Mouse (Mus musculus) heart, adult 2 months (tissue): ENCODE results near the gene Ptprn. TPM values are rescaled to one million over a fixed set of nuclear protein-coding genes. Genes with fewer than 3 reads are reported as not detected.

Experiments
- DNase-seq, 2 experiments: peaks; one replicate each; pipeline ENCODE4 v3.0.0; 2021
- H3K27ac ChIP-seq: fragments of 200-600 bp; 2 replicates; pipeline ENCODE4 v1.8.1; 2022
- H3K27me3 ChIP-seq: fragments of 200-500 bp; 2 replicates; pipeline ENCODE4 v1.6.1; 2012; ENCODE audit warnings: mild to moderate bottlenecking, low read length, inconsistent platforms, mixed read lengths; ENCODE audit not compliant: control insufficient read depth, insufficient read depth
- H3K36me3 ChIP-seq: fragments of 200-500 bp; 2 replicates; pipeline ENCODE4 v1.6.1; 2012; ENCODE audit warnings: low read length, inconsistent platforms; ENCODE audit not compliant: control insufficient read depth, insufficient read depth
- H3K4me1 ChIP-seq: fragments of 200-500 bp; 2 replicates; pipeline ENCODE4 v1.6.1; 2011; ENCODE audit warnings: low read length; ENCODE audit not compliant: control insufficient read depth, insufficient read depth
- H3K4me3 ChIP-seq: fragments of 200-600 bp; 2 replicates; pipeline ENCODE4 v1.8.1; 2022
- H3K79me2 ChIP-seq: fragments of 200-500 bp; replicated peaks from 2 replicates; pipeline ENCODE4 v1.6.1; 2012; ENCODE audit warnings: mild to moderate bottlenecking, inconsistent platforms, low read length, moderate library complexity, mixed read lengths; ENCODE audit not compliant: control insufficient read depth, insufficient read depth
- H3K9ac ChIP-seq: fragments of 200-500 bp; 2 replicates; pipeline ENCODE4 v1.6.1; 2012; ENCODE audit warnings: low read depth, mild to moderate bottlenecking, control low read depth, inconsistent platforms, low read length, mixed read lengths
- CTCF ChIP-seq: fragments of 200-600 bp; IDR thresholded peaks from 2 replicates; pipeline ENCODE4 v1.8.1; 2022; ENCODE audit warnings: antibody characterized with exemption, mild to moderate bottlenecking, moderate library complexity
- EP300 ChIP-seq: fragments of 200-500 bp; IDR thresholded peaks from 2 replicates; pipeline ENCODE4 v1.6.1; 2011; ENCODE audit warnings: low read depth, low read length, control low read depth; ENCODE audit not compliant: insufficient read depth
- POLR2A ChIP-seq: fragments of 200-500 bp; IDR thresholded peaks from 2 replicates; pipeline ENCODE4 v1.6.1; 2011; ENCODE audit warnings: mild to moderate bottlenecking, low read depth, low read length, control low read depth; ENCODE audit not compliant: insufficient read depth
- WGBS: fragments of 180-500 bp; shearing (Covaris S2); methylation state at CpG from one replicate; pipeline ENCODE4 v1.1.7; 2018; 5-methylcytosine and 5-hydroxymethylcytosine counted together
- intact Hi-C: fragments of 180-260 bp; cut with DNase I; formaldehyde crosslinking; loops from one replicate; pipeline ENCODE4 v1.15.1; 2025
- polyA plus RNA-seq: library from polyadenylated mRNA; depleted of rRNA; stranded (reverse); fragments of >200 nt; gene quantifications from 2 replicates; pipeline ENCODE4 v1.2.3, GENCODE M21; 2012
- total RNA-seq, 2 experiments: library from RNA; stranded (reverse); gene quantifications; 2 replicates each; pipeline ENCODE4 v1.2.3; 2021

The Ptprn gene
- total and polyA plus RNA-seq, 3 experiments, result 1.1 to 3.2 (median 1.8) TPM

GRCm38 (mm10) chr1:75292476-75293330 is 28.4 kb upstream of the Ptprn start:
- intact Hi-C loops, result no loop called here
- H3K27me3 ChIP-seq, result no peaks in the 10 kb centered on the region

GRCm38 (mm10) chr1:75291321-75291720 is 27.0 kb upstream of the Ptprn start:
- no peak overlapping the region for H3K27ac ChIP-seq
- WGBS, result 76% methylated on average over 8 of the region's 8 CpGs
- no peak overlapping the region for H3K9ac ChIP-seq
- H3K79me2 ChIP-seq, result no peaks in the 10 kb centered on the region
- H3K4me1 ChIP-seq, result peaks cover 2% of the 10 kb centered on the region; the same call in 1 of the 2 replicates
- H3K27me3 ChIP-seq, result no peaks in the 10 kb centered on the region
- H3K36me3 ChIP-seq, result no peaks in the 10 kb centered on the region
- H3K4me3 ChIP-seq, result no peak overlapping the region
- intact Hi-C loops, result no loop called here
- DNase-seq, result no peak
- no peak for TF ChIP-seq EP300
- TF ChIP-seq CTCF, result no peak
- no peak for TF ChIP-seq POLR2A

More at GRCm38 (mm10) chr1:75292476-75293330, 28.4 kb upstream of the Ptprn start:
- 25% methylated on average over 12 of the region's 12 CpGs for WGBS
- DNase-seq, result peak; percentile 9 to 29
- TF ChIP-seq EP300, result no peak
- no peak for TF ChIP-seq POLR2A
- TF ChIP-seq CTCF, result no peak
- no peaks in the 10 kb centered on the region for H3K36me3 ChIP-seq
- H3K4me3 ChIP-seq, result no peak overlapping the region
- H3K27ac ChIP-seq, result no peak overlapping the region
- H3K9ac ChIP-seq, result no peak overlapping the region
- no peaks in the 10 kb centered on the region for H3K79me2 ChIP-seq
- peaks cover 2% of the 10 kb centered on the region; the same call in 1 of the 2 replicates for H3K4me1 ChIP-seq

- H3K9ac ChIP-seq, result no peak overlapping the region
- DNase-seq, result no peak
- H3K79me2 ChIP-seq, result no peaks in the 10 kb centered on the region
- intact Hi-C loops, result no loop called here
- no peaks in the 10 kb centered on the region for H3K36me3 ChIP-seq
- TF ChIP-seq EP300, result no peak
- peak; percentile 70 for TF ChIP-seq CTCF
- no peak overlapping the region for H3K27ac ChIP-seq
- peaks cover 2% of the 10 kb centered on the region; the same call in 1 of the 2 replicates for H3K4me1 ChIP-seq
- H3K27me3 ChIP-seq, result no peaks in the 10 kb centered on the region
- H3K4me3 ChIP-seq, result no peak overlapping the region
These were observed 26.3 kb upstream of the Ptprn start for GRCm38 (mm10) chr1:75290582-75290981.

GRCm38 (mm10) chr1:75289888-75290431 is 25.7 kb upstream of the Ptprn start:
- no peak for DNase-seq
- no peak overlapping the region for H3K4me3 ChIP-seq
- H3K36me3 ChIP-seq, result no peaks in the 10 kb centered on the region
- no peak for TF ChIP-seq EP300
- no peak for TF ChIP-seq CTCF
- TF ChIP-seq POLR2A, result no peak
- H3K27ac ChIP-seq, result no peak overlapping the region
- 64% methylated on average over 8 of the region's 8 CpGs for WGBS
- peaks cover 2% of the 10 kb centered on the region; the same call in 1 of the 2 replicates for H3K4me1 ChIP-seq
- no peaks in the 10 kb centered on the region for H3K79me2 ChIP-seq
- intact Hi-C loops, result no loop called here
- H3K27me3 ChIP-seq, result no peaks in the 10 kb centered on the region
- no peak overlapping the region for H3K9ac ChIP-seq

- Histone ChIP-seq H3K9ac (no peak overlapping the region), H3K79me2 (no peaks in the 10 kb centered on the region), H3K4me1 (peaks cover 2% of the 10 kb centered on the region; the same call in 1 of the 2 replicates), H3K27me3 (no peaks in the 10 kb centered on the region), H3K4me3 (no peak overlapping the region), H3K36me3 (no peaks in the 10 kb centered on the region), H3K27ac (no peak overlapping the region)
- 17% methylated on average over 7 of the region's 7 CpGs for WGBS
- TF ChIP-seq CTCF (no peak), POLR2A (no peak), EP300 (no peak)
- peak; percentile 30 to 40 for DNase-seq
- intact Hi-C loops, result no loop called here
These were observed 25.1 kb upstream of the Ptprn start for GRCm38 (mm10) chr1:75289376-75289775.

GRCm38 (mm10) chr1:75284911-75285310 is 20.6 kb upstream of the Ptprn start:
- TF ChIP-seq CTCF, result no peak
- TF ChIP-seq POLR2A, result no peak
- TF ChIP-seq EP300, result no peak
- intact Hi-C loops, result no loop called here
- no peak for DNase-seq
- no peaks in the 10 kb centered on the region for H3K36me3 ChIP-seq
- no peaks in the 10 kb centered on the region for H3K27me3 ChIP-seq
- no peak overlapping the region for H3K9ac ChIP-seq
- H3K27ac ChIP-seq, result no peak overlapping the region
- 80% methylated on average over 7 of the region's 7 CpGs for WGBS
- no peaks in the 10 kb centered on the region for H3K79me2 ChIP-seq
- H3K4me1 ChIP-seq, result no peaks in the 10 kb centered on the region
- no peak overlapping the region for H3K4me3 ChIP-seq
